Mouse (Mus musculus) ES-E14 (cell line): ENCODE results near the gene Sema6b. TPM values are rescaled to one million over a fixed set of nuclear protein-coding genes. Genes with fewer than 3 reads are reported as not detected.

Experiments used
- DNase-seq: peaks from one replicate; pipeline ENCODE4 v3.0.0-alpha.2; 2013; ENCODE audit warnings: low read depth, low spot score
- H3K27ac ChIP-seq: 2 replicates; pipeline ENCODE4 v1.5.1; 2012; ENCODE audit warnings: low read depth, mild to moderate bottlenecking, low read length, moderate library complexity, mixed read lengths; ENCODE audit not compliant: poor library complexity, insufficient read depth, severe bottlenecking
- H3K36me3 ChIP-seq: 2 replicates; pipeline ENCODE4 v1.6.1; 2012; ENCODE audit warnings: mild to moderate bottlenecking, low read length, moderate library complexity, mixed read lengths; ENCODE audit not compliant: control insufficient read depth, poor library complexity, insufficient read depth, severe bottlenecking
- H3K4me1 ChIP-seq, 2 experiments: fragments of 150-350 bp in 1 of 2; sonication (generic) in 1 of 2; 2 replicates each; pipeline ENCODE4 v1.6.1; 2012; ENCODE audit warnings: low read length in 2 of 2, mild to moderate bottlenecking in 1 of 2, mixed read lengths in 1 of 2; ENCODE audit not compliant: control insufficient read depth in 2 of 2, insufficient read depth in 2 of 2, poor library complexity in 1 of 2
- H3K4me3 ChIP-seq, 2 experiments: fragments of 150-350 bp in 1 of 2; sonication (generic) in 1 of 2; 2 replicates each; pipeline ENCODE4 v1.5.1; 2012; ENCODE audit warnings: low read length in 2 of 2, low read depth in 1 of 2, mild to moderate bottlenecking in 1 of 2, mixed read lengths in 1 of 2; ENCODE audit not compliant: insufficient read depth in 1 of 2, poor library complexity in 1 of 2, severe bottlenecking in 1 of 2
- H3K9ac ChIP-seq: 2 replicates; pipeline ENCODE4 v1.6.1; 2012; ENCODE audit warnings: low read depth, mild to moderate bottlenecking, low read length, mixed read lengths; ENCODE audit not compliant: poor library complexity, insufficient read depth, severe bottlenecking
- H3K9me3 ChIP-seq: fragments of 150-350 bp; sonication (generic); 2 replicates; pipeline ENCODE4 v1.6.1; 2012; ENCODE audit warnings: low read depth, mild to moderate bottlenecking, low read length; ENCODE audit not compliant: control insufficient read depth, insufficient read depth
- CHD2 ChIP-seq: IDR thresholded peaks from 2 replicates; pipeline ENCODE4 v1.6.1; 2014; ENCODE audit warnings: mild to moderate bottlenecking, low read depth, low read length, inconsistent platforms
- HCFC1 ChIP-seq: IDR thresholded peaks from 2 replicates; pipeline ENCODE4 v1.6.1; 2012; ENCODE audit warnings: low read length, inconsistent platforms, borderline replicate concordance; ENCODE audit not compliant: insufficient read depth
- MAFK ChIP-seq: IDR thresholded peaks from 2 replicates; pipeline ENCODE4 v1.6.1; 2014; ENCODE audit warnings: mild to moderate bottlenecking, low read depth, low read length, inconsistent platforms; ENCODE audit not compliant: insufficient read depth
- ZC3H11A ChIP-seq: IDR thresholded peaks from 2 replicates; pipeline ENCODE4 v1.6.1; 2012; ENCODE audit warnings: low read depth, mild to moderate bottlenecking, inconsistent platforms, low read length, borderline replicate concordance
- ZNF384 ChIP-seq: IDR thresholded peaks from 2 replicates; pipeline ENCODE4 v1.6.1; 2012; ENCODE audit warnings: low read depth, low read length, inconsistent platforms
- in situ Hi-C, 2 experiments: fragments of 600-800 bp; cut with MboI; formaldehyde crosslinking; loops; one replicate each; pipeline ENCODE4 v1.15.1; 2025; ENCODE audit warnings: low sequenced_read_pairs in 2 of 2, inconsistent platforms in 1 of 2; ENCODE audit not compliant: unreplicated experiment in 2 of 2
- total RNA-seq: library from RNA; depleted of rRNA; stranded (reverse); fragments of 300-350 nt; gene quantifications from 2 replicates; pipeline ENCODE4 v1.2.3, GENCODE M21; 2012

The Sema6b gene
- total RNA-seq, 1 experiment = 2.9 TPM

DNA sequence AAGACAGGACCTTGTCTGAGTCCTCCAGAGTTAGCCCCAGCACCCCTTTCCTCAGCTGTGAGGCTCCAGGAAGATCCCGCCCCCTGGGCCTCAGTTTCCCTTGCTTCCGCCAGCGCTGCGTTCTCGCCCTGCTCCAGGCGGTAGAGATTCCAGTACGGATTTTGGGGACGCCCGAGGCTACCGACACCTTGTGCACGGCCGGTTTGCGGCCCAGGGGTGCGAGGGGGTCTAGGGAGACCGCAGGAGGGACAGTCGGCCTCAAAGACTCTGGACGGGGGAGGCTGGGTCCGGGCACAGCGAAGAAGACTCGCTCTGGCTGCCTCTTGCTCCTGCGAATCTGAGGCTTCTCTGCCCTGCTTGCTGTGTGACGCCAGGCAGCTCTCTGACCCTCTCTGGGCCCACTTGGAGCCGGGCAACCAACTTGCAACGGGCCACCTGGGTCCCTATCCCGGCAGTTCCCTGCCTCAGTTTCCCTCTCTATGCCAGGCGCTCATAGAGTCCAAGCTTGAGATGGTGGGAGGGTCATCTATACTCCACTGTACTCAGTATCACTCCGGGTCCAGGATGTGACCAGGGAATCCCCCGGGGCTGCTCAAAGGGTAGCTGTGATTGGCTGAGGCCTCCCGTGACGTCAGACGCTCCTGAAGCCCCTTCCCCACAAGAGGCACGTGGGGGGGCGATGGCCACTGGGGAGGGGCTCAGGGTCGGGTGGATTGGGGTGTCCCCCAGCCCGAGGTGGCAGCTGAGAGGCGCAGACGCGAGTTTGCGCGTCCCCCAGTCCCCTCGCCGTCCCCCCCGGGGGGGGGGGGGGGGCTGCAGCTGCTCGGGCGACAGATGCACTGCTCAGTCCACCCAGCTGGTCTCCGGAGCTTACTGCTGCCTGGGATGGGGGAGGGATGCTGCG is 1.8 kb upstream of the Sema6b start:
- no peaks in the 10 kb centered on the region for H3K36me3 ChIP-seq
- TF ChIP-seq ZNF384 (no peak), ZC3H11A (no peak)
- H3K9ac ChIP-seq = peak overlapping the region; percentile 13; the same call in 1 of the 2 replicates
- peaks cover 0 to 16% of the 10 kb centered on the region in 2 experiments; a peak in 1 of 4 replicates for H3K4me1 ChIP-seq
- H3K9me3 ChIP-seq = no peaks in the 10 kb centered on the region
- no peak for DNase-seq
- H3K27ac ChIP-seq = no peak overlapping the region
- in situ Hi-C loops = no loop called here
- peak overlapping the region; percentile 69 to 71 for H3K4me3 ChIP-seq

- H3K9ac ChIP-seq = no peak overlapping the region
- H3K4me1 ChIP-seq = peaks cover 0 to 7% of the 10 kb centered on the region in 2 experiments; a peak in 1 of 4 replicates
- no peak for TF ChIP-seq MAFK
- no peak for TF ChIP-seq CHD2
- no peak for TF ChIP-seq HCFC1
- TF ChIP-seq ZC3H11A = no peak
- TF ChIP-seq ZNF384 = no peak
- no peaks in the 10 kb centered on the region for H3K9me3 ChIP-seq
- peak overlapping the region; percentile 71 to 87 for H3K4me3 ChIP-seq
- no peak overlapping the region for H3K27ac ChIP-seq
- no peaks in the 10 kb centered on the region for H3K36me3 ChIP-seq
- in situ Hi-C loops = no loop called here
- DNase-seq = no peak
These were observed 788 bp downstream of the Sema6b start for GRCm38 (mm10) chr17:56139355-56139754.

GRCm38 (mm10) chr17:56137839-56138613 is 2.1 kb downstream of the Sema6b start:
- peaks cover 0 to 11% of the 10 kb centered on the region in 2 experiments; a peak in 2 of 4 replicates for H3K4me1 ChIP-seq
- no peak overlapping the region for H3K27ac ChIP-seq
- H3K36me3 ChIP-seq = no peaks in the 10 kb centered on the region
- H3K9ac ChIP-seq = no peak overlapping the region
- H3K9me3 ChIP-seq = no peaks in the 10 kb centered on the region
- H3K4me3 ChIP-seq = peak overlapping the region; percentile 10 to 35; a peak in 3 of 4 replicates
- TF ChIP-seq CHD2 = no peak
- peak; percentile 84 for TF ChIP-seq HCFC1
- no peak for DNase-seq
- in situ Hi-C loops = no loop called here

GRCm38 (mm10) chr17:56136558-56136957 is 3.6 kb downstream of the Sema6b start:
- no peaks in the 10 kb centered on the region for H3K9me3 ChIP-seq
- in situ Hi-C loops = no loop called here
- no peak for TF ChIP-seq ZC3H11A
- TF ChIP-seq ZNF384 = no peak
- TF ChIP-seq HCFC1 = no peak
- no peak for TF ChIP-seq CHD2
- no peak for TF ChIP-seq MAFK
- H3K4me3 ChIP-seq = no peak overlapping the region
- H3K4me1 ChIP-seq = peaks cover 0 to 16% of the 10 kb centered on the region in 2 experiments; a peak in 2 of 4 replicates
- no peak overlapping the region for H3K9ac ChIP-seq
- H3K36me3 ChIP-seq = no peaks in the 10 kb centered on the region
- DNase-seq = no peak
- H3K27ac ChIP-seq = no peak overlapping the region
